Mouse (Mus musculus) adrenal gland, postnatal 14 days (tissue): ENCODE results near the gene Lgr5. TPM values are rescaled to one million over a fixed set of nuclear protein-coding genes. Genes with fewer than 3 reads are reported as not detected.

Experiments
- DNase-seq: peaks from one replicate; pipeline ENCODE4 v3.0.0; 2021; ENCODE audit warnings: mixed read lengths
- long read RNA-seq, 2 experiments: library from polyadenylated mRNA; stranded (forward); transcript quantifications; one replicate each; pipeline ENCODE4 v2.0.0; 2021
- total RNA-seq: library from RNA; stranded (reverse); gene quantifications from 2 replicates; pipeline ENCODE4 v1.2.3, GENCODE M21; 2021

Gene Lgr5
- total RNA-seq: 21.4 and 23.7 TPM in 2 replicates
- long read RNA-seq, experiment 1, full-length matches to known transcripts: 6 of 9 reads
- long read RNA-seq, experiment 1, partial matches to known transcripts: 1 of 9 reads
- long read RNA-seq, experiment 1, other reads (novel, unspliced or antisense): 2 of 9 reads
- long read RNA-seq, experiment 2, full-length matches to known transcripts: 3 of 6 reads
- long read RNA-seq, experiment 2, partial matches to known transcripts: 1 of 6 reads
- long read RNA-seq, experiment 2, other reads (novel, unspliced or antisense): 2 of 6 reads

GRCm38 (mm10) chr10:115587301-115587969 is at the start of gene Lgr5:
TSS of gene Lgr5 (minus strand) at chr10:115587780.
- peak; percentile 75 for DNase-seq

DNA sequence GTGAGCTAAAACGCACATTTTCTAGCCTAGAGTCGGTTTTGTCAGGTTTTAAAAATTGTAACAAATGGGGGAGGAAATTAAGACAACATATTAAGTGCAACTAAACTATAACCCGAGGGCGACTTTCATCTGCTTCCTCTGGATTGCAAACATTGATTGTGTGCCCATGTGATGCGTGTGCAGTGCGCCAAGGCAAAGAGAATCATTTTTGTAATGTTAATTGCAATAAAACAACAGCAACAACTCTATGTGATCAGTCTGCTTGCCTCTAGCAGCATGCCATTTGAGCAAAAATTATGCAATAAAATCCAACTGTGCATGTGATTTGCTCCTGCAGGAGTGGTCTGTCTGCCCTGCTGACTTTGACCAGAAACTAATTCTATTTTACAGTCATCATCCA is 39.1 kb upstream of the Lgr5 start:
- no peak for DNase-seq

DNA sequence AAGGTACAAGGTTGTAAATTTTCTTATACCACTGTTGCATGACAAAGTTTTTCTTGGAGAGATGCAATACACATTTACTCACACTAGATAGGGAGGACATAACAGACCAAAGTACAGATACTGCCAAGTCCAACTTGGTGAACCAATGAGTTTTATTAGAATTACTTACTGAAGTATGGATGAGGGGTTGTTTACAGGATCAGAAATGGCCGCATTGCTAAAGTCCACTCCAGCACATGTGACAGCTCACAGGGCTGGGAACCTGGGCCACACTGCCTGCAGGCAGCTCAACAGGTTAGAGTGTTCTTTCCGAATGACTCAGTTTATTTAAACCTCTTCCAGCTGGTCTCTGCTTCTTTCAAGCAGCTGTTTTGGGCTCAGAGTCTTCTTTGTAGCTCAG is 37.4 kb upstream of the Lgr5 start:
- DNase-seq: no peak

DNA sequence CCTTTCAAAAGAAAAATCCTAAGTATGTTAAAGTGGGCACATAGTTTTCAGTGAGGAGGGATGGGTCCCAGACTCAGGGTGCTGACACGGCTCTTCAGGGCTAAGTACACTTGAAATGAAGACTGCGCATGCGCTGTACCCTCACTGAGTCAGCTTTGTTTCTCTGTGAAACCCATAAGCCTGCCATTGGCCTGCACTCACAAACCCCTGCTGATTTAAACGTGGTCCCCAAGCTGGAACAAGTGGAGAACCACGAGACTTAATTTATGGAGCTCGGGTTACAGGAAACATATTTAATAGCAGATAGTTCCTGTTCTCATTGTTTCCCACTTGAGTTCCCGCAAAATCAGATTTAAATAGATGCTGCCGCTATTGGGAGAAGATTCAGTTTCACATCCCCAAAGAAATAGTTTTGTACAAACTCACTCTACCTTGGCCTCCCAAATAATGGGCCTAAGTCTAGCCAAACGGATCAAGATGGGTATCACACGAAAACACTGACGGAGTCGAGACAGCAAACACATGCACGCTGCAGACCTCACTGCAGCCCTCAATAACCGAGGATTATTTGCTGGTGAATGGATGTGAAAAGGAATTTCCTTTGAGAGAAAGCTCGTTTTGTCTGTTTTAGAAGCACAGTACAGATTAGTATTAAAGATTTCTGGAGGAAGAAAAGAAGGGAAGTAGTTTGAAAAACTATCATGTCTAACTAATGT is 36.5 kb upstream of the Lgr5 start:
- DNase-seq: peak; percentile 6

GRCm38 (mm10) chr10:115623481-115623880 is 35.9 kb upstream of the Lgr5 start:
- DNase-seq: no peak

GRCm38 (mm10) chr10:115618288-115618856 is 30.8 kb upstream of the Lgr5 start:
- no peak for DNase-seq

GRCm38 (mm10) chr10:115617456-115618287 is 30.1 kb upstream of the Lgr5 start:
- peak; percentile 32 for DNase-seq

DNA sequence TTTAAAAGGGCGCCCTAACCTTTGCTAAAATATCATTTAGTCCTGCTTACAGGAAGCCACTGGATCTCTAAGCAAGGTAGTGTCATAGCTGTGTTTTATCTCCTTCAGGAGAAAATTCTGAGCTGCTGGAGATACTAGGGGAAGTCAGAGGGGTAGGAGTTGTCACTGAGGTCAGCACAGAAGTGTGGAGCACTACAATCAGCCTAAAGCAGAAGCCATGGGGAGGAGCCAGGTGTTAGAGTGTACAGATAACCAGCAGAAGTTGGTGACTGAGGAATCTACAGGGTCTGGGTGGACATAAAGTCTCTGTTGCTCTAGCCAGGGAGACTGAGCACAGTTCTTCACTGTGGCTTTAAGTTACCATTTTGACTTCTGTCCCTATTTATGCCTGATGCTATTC is 8.2 kb upstream of the Lgr5 start:
- no peak for DNase-seq

DNA sequence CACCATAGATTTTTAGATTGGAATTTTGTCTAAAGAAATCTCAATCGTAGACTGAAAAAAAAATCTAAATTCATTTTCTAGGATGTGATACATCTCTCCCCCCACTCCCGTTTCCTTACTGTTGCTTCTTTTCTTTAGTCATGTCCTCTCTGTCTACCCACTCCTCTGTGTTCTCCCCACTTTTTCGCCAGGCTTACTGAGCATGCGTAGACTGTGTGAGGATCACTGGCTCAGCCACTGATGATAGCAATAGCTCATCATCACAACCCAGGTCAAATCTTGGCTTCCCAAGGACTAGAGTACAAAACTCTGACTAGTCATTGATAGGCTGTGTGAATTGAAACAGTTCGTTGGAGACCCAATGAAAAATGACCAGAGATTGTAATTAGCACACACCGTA is 6.1 kb upstream of the Lgr5 start:
- no peak for DNase-seq

DNA sequence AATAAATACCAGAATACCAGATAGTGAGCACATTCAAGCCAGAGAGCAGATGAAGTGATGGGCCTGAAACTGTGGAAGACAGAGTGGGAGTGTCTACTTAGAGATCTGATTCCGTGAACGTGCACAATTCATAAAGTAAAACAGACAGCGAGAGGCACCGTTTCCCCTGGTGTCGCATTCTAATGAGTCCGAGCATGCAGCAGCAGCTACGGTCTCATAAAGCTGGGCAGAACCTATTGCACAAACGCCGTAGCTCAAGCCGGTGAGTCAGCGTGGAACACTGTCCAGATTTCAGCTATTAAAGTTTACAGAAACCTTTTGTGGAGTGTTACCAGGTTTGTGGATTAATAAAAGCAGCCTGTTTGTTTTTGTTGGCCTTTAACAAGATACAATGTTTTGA is 5.6 kb upstream of the Lgr5 start:
- DNase-seq: peak; percentile 35

DNA sequence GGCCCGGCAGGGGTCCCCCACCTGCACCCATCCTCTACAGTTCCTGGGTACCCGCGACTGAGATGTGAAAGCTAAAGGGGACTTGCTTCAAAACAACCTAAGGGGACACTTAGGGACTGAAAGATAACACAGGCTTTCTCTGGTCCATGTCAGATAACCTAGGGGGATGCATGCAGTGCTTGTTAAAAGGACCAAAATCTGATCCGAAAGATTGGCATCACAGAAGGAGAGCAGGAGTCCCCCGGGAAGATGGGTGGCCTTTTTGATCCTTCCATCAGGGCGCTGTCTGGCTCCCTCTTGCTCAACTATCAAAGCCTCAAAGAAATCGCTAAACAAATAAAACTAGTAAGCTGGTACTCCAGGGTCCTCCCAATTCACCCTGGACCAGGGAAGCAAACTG is 399 bp upstream of the Lgr5 start:
- no peak for DNase-seq

- peak; percentile 29 for DNase-seq
These were observed 1.0 kb downstream of the Lgr5 start for GRCm38 (mm10) chr10:115586246-115587231.

GRCm38 (mm10) chr10:115585491-115586245 is 1.9 kb downstream of the Lgr5 start:
- no peak for DNase-seq

- DNase-seq: no peak
These were observed 2.9 kb downstream of the Lgr5 start for GRCm38 (mm10) chr10:115584656-115585055.

DNA sequence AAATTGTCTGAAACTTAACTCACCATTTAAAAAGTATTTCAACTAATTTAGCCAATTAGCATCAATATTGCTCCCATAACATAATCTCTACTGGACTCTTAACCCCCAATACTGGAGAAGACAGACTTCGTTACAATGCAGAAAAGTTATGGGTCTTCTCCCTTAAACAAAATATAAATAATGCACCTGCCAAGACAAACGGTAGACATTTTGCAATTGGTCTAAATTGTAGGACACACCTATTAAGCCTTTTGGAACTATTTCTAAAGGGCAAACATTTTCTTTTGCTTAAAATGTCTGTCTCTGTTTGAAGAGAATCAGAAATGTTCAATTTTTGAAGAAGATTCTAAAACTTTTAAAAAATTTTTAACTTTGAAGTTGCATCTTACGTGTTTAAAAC is 4.5 kb downstream of the Lgr5 start:
- DNase-seq: no peak

DNA sequence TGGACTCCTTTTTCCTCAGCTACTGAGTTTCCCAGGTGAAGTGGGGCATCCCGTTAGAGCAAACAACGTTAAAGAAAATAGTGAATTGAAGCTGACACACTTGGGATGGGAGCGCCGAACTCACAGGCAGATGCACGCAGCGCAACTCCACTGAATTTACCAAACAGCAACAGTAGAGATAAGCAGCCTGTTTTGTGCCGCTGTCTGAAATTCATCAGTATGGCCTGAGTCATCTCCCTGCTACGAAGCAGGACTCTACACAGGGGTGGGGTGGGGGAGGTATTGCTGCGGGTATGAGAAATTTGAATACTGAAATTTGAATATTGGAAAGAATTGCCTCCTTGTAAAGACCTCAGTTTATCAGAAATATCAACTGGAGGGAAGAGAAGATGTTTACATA is 5.6 kb downstream of the Lgr5 start:
- no peak for DNase-seq

DNA sequence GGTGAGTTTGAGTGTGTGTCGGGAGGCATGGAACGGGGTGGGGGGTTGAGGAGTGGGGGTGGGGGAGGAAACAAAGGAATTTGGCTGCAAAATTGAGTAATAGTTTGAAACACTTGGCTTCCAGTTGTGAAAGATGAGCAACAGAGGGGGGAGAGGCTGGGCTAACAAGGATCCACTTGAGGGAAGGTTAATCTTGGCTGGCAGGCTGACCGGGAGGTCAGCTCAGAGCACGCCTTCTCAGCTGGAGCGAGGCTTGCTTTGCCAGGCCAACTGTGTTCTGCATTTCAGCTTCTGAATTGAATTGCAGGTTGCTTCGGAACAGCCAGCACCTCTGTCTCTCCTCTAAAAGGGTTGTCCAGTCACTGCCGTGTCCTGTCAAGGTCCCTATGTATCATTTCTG is 8.1 kb downstream of the Lgr5 start:
- peak; percentile 13 for DNase-seq

GRCm38 (mm10) chr10:115579076-115579475 is 8.5 kb downstream of the Lgr5 start:
- no peak for DNase-seq

DNA sequence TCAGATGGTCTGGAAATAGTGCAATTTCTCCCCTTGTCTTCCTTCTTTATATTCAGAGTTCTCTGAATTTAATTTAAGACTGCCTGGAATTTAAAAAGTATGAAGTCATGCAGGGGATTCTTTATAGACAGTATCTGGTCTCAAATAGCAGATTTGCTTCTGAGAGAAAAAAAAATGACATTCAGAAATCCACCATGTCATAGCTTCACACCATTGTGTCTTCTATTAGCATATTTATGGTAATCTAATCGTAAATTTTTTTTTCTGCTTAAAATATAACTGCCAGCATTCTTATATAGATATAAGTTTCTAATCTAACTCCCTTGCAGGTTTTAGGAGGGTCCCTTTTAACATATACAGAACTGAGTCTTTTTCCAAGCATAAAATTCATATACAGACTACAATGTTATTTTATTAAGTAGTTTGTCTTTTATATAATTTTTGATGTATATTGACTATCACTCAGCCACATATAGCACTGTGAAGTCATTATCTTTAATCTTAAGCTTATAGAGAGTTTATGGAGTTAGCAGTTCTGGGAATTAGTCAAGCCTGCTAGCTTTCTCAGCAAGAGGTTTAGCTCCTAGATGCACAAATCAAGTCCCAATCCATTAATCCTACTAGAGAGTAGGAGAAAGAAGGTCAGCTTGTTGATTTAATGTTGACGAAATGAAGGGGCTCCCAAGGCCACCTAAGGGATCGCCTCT is 15.7 kb downstream of the Lgr5 start:
- DNase-seq: no peak
